Mouse (Mus musculus): ENCODE measurements around the gene CT030661.1. TPM values are rescaled to one million over a fixed set of nuclear protein-coding genes. Genes with fewer than 3 reads are reported as not detected.
"Not testable (repeated sequence)": the region's sequence is repeated elsewhere in the genome, so short reads cannot be mapped to it uniquely, and the experiment has no call there.

Gene CT030661.1
- total RNA-seq (2021): 1 to 10 TPM; 7.4 to 9.4 TPM

- intact Hi-C loops (cut with DNase I): loop anchor here (5.0 kb wide), 1 partner anchor 92 kb away; no protein-coding TSS in a partner anchor
- peak; percentile 95 to 96 for DNase-seq
Measured at GRCm38 (mm10) chr17:22314730-22315226, at the start of gene CT030661.1. Gene CT030661.1 (minus strand): TSS chr17:22314837.

GRCm38 (mm10) chr17:22363895-22364294 is 49.3 kb upstream of the CT030661.1 start:
- intact Hi-C loops (cut with DNase I): no loop called here
- no peak for DNase-seq

GRCm38 (mm10) chr17:22361101-22361781 is 46.6 kb upstream of the CT030661.1 start, which contains the start of the genes Zfp944 and Zfp758:
Gene Zfp944 (minus strand): TSS chr17:22361400.
Gene Zfp758 (plus strand): TSS chr17:22361453.
- intact Hi-C loops (cut with DNase I): not testable (repeated sequence)
- DNase-seq: peak; percentile 68 to 73

GRCm38 (mm10) chr17:22360572-22360971 is 45.9 kb upstream of the CT030661.1 start:
- DNase-seq: peak in 1 of 2 experiments; percentile 10
- intact Hi-C loops (cut with DNase I): no loop called here

- DNase-seq: peak; percentile 47 to 58
- intact Hi-C loops (cut with DNase I): loop anchor here (2.0 kb wide), 1 partner anchor 58 kb away; no protein-coding TSS in a partner anchor
Measured at GRCm38 (mm10) chr17:22352794-22353193, 38.2 kb upstream of the CT030661.1 start.

- DNase-seq; intact Hi-C loops (cut with DNase I): not testable (repeated sequence)
Measured at GRCm38 (mm10) chr17:22315247-22315646, 610 bp upstream of the CT030661.1 start.

- intact Hi-C loops (cut with DNase I): loop anchor here (5.0 kb wide), 1 partner anchor 92 kb away; no protein-coding TSS in a partner anchor
- not testable (repeated sequence) for DNase-seq
Measured at GRCm38 (mm10) chr17:22314219-22314618, 418 bp downstream of the CT030661.1 start.

Other genes starting within 250 kb of the CT030661.1 start
- gene Zfp947, start 148.6 kb downstream of the CT030661.1 start, total RNA-seq (2021): 1 to 10 TPM in 1 of 2 experiments, under 1 TPM in 1; 0.89 to 1.8 TPM
- 1 to 10 TPM; 3.1 to 3.3 TPM for gene Zfp994, start 89.2 kb downstream of the CT030661.1 start, total RNA-seq (2021)
- 1 to 10 TPM; 5.3 to 5.4 TPM for gene Zfp944, start 46.6 kb upstream of the CT030661.1 start, total RNA-seq (2021)
- 1 to 10 TPM; 7.0 to 8.1 TPM for gene Zfp758, start 46.6 kb upstream of the CT030661.1 start, total RNA-seq (2021)
- 1 to 10 TPM; 4.4 to 6.5 TPM for gene Zfp946, start 109.4 kb upstream of the CT030661.1 start, total RNA-seq (2021)